Mouse (Mus musculus) megakaryocyte, embryonic 14.5 days (primary cell): ENCODE data around the gene Apoa2.

Experiments
- FLI1 ChIP-seq: IDR thresholded peaks from 2 replicates; pipeline ENCODE4 v1.6.1; 2012; ENCODE audit warnings: low read length, inconsistent platforms, mixed read lengths
- GATA1 ChIP-seq: IDR thresholded peaks from 3 replicates; pipeline ENCODE4 v1.6.1; 2012; ENCODE audit warnings: mixed read lengths, low read length, inconsistent platforms, borderline replicate concordance

DNA sequence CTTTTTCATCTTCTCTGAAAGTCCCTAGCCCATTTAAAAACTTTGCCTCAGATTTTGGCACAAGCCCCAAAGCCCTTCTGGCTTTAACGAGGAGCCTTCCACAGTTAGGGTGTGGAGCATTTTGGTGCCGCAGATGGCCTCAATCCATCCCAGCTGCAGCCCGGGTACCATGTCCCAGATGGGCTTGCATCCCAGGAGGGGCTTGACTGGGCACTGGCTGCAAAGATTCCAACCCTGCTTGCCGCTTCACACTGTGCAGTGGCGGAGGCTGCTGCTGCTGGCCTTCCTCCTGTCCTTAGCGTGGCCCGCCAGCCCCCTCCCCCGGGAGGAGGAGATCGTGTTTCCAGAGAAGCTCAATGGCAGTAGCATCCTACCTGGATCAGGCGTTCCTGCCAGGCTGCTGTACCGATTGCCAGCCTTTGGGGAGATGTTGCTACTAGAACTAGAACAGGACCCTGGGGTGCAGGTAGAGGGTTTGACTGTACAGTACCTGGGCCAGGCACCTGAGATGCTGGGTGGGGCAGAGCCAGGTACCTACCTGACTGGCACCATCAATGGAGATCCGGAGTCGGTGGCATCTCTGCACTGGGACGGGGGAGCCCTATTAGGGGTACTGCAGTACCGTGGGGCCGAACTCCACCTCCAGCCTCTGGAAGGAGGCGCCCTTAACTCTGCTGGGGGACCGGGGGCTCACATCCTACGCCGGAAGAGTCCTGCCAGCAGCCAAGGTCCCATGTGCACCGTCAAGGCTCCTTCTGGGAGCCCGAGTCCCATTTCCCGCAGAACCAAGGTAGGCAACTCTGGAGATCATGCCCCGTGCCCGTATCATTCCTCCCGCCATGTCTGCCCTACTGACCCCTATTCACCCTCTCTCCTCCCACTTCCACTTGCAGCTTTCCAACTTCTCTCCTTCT lies 26.1 kb downstream of the Apoa2 start, which contains the start of gene Ndufs2:
- TF ChIP-seq GATA1 (no peak), FLI1 (no peak)
